Mouse (Mus musculus) heart, embryonic 13.5 days (tissue): Measurements from ENCODE around the gene Cyp11a1. TPM values are rescaled to one million over a fixed set of nuclear protein-coding genes. Genes with fewer than 3 reads are reported as not detected.

Experiments
- ATAC-seq: fragments of 200-750 bp; cut with Nextera tagmentation; 2 replicates; pipeline ENCODE4 v1.8.0; 2017; ENCODE audit warnings: moderate TSS enrichment; ENCODE audit not compliant: insufficient number of reproducible peaks, low FRiP score, low TSS enrichment; ENCODE audit errors: extremely low read depth
- H3K27ac ChIP-seq: fragments of 300-500 bp; sonication (generic); replicated peaks from 2 replicates; pipeline ENCODE4 v1.5.1; 2015; ENCODE audit warnings: moderate library complexity, mild to moderate bottlenecking, inconsistent platforms
- H3K27me3 ChIP-seq: fragments of 300-500 bp; sonication (generic); replicated peaks from 2 replicates; pipeline ENCODE4 v1.6.1; 2015; ENCODE audit warnings: mild to moderate bottlenecking, inconsistent platforms
- H3K36me3 ChIP-seq: fragments of 300-500 bp; sonication (generic); 2 replicates; pipeline ENCODE4 v1.6.1; 2015; ENCODE audit warnings: mild to moderate bottlenecking, inconsistent platforms
- H3K4me1 ChIP-seq: fragments of 300-500 bp; sonication (generic); 2 replicates; pipeline ENCODE4 v1.6.1; 2015; ENCODE audit warnings: inconsistent platforms
- H3K4me2 ChIP-seq: fragments of 300-500 bp; sonication (generic); 2 replicates; pipeline ENCODE4 v1.6.1; 2015; ENCODE audit warnings: inconsistent platforms, mild to moderate bottlenecking, moderate library complexity
- H3K4me3 ChIP-seq: fragments of 300-500 bp; sonication (generic); 2 replicates; pipeline ENCODE4 v1.5.1; 2015; ENCODE audit warnings: moderate library complexity, mild to moderate bottlenecking, inconsistent platforms
- H3K9ac ChIP-seq: fragments of 300-500 bp; sonication (generic); 2 replicates; pipeline ENCODE4 v1.6.1; 2015; ENCODE audit warnings: inconsistent platforms, mild to moderate bottlenecking, moderate library complexity
- H3K9me3 ChIP-seq: fragments of 300-500 bp; sonication (generic); 2 replicates; pipeline ENCODE4 v1.6.1; 2016; ENCODE audit warnings: inconsistent platforms
- WGBS: fragments of 180-500 bp; shearing (Covaris S2); methylation state at CpG from one replicate; pipeline ENCODE4 v1.1.7; 2015; ENCODE audit warnings: mixed read lengths; 5-methylcytosine and 5-hydroxymethylcytosine counted together
- polyA plus RNA-seq: library from polyadenylated mRNA; unstranded; fragments of >200 nt; fragmentation: Nextera tagmentation; extraction: Ambion mirVana; gene quantifications from 2 replicates; pipeline ENCODE4 v1.2.1, GENCODE M21; 2015

Cyp11a1 gene
- polyA plus RNA-seq, 1 experiment from 2014 or later: 0.23 TPM

DNA sequence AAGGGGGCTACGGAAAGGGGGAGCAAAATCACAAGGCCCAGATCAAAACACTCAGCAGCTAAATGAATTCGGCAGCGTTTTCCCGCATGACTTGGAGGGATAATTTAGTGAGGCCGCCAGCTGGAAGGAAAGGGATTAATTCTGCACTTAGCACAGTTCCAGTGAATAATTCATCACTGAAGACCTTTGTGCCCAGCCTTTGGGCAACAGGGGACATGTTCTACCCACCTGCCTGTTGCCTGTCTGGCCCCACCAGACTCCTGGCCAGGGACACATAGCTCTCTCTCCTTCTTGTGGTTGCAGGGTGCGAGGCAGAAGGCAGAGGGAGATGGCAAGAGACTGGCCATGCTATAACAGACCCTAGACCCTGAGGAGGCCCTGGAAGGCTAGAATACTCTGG lies 59.3 kb downstream of the Cyp11a1 start:
- Histone ChIP-seq H3K9ac (no peak overlapping the region), H3K4me1 (peaks cover 39% of the 10 kb centered on the region), H3K4me3 (no peak overlapping the region), H3K36me3 (no peaks in the 10 kb centered on the region), H3K27ac (no peak overlapping the region), H3K27me3 (peaks cover 78% of the 10 kb centered on the region), H3K4me2 (no peak overlapping the region), H3K9me3 (no peaks in the 10 kb centered on the region)
- ATAC-seq: no peak
- 60% methylated on average over 6 of the region's 6 CpGs for WGBS

DNA sequence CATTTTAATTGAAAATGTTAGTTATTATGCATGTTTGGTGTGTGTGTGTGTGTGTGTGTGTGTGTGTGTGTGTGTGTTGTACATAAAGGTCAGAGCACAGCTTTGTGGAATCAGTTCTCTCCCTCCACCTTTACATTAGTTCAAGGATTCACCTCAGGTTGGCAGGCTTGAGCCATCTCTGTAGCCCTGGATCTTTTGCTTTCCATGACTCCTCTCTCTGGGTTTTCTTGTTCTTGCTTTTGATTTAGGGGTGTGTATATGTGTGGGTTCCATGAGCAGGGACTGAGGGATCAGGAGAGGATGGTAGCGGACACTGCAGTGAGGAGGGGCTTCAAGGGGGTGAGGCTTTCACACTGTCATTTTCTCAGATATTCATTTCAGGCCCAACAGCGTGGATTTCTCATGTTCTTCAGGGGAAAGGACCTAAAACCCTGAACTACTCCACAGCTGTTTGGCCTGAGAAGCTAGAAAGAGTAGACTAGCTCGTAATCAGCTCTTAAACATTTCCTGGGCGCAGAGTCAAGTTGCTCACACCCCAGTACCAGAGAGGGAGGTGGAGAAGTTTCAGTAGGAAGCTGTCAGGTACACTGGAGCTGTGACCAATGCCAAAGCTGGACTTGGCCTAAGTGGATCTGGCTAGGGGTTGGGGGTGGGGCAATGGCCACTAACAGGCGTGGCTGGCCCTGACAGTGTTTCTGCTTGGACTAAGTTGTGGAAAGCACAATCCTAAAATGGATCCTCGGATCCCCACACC lies 59.9 kb downstream of the Cyp11a1 start:
- WGBS: 55% methylated on average over 6 of the region's 6 CpGs

DNA sequence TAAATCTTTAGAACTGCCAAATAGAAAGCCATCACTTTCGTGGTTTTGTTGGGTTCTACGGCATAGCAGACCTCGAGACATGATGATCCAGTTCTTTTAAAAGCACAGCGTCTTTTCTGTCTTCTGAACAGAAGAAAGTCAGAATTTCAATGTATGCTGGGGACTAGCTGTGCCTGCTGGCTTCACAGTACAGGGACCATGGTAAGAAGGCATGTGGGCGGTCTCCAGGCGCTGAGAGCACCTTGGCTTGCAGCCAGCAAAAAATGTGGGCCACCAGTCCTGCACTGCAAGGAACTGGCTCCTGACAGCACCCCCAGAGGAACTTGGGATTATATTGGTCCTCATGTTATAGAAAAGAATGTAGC lies 60.5 kb downstream of the Cyp11a1 start:
- 58% methylated on average over 6 of the region's 6 CpGs for WGBS
- Histone ChIP-seq H3K4me2 (no peak overlapping the region), H3K27me3 (peaks cover 79% of the 10 kb centered on the region), H3K27ac (no peak overlapping the region), H3K9ac (no peak overlapping the region), H3K4me3 (no peak overlapping the region), H3K9me3 (no peaks in the 10 kb centered on the region), H3K4me1 (peaks cover 34% of the 10 kb centered on the region), H3K36me3 (no peaks in the 10 kb centered on the region)
- ATAC-seq: no peak

More for the DNA sequence above, 59.9 kb downstream of the Cyp11a1 start:
- no peak overlapping the region for H3K4me3 ChIP-seq
- no peaks in the 10 kb centered on the region for H3K36me3 ChIP-seq
- no peaks in the 10 kb centered on the region for H3K9me3 ChIP-seq
- H3K4me1 ChIP-seq: peaks cover 37% of the 10 kb centered on the region
- no peak overlapping the region for H3K4me2 ChIP-seq
- no peak overlapping the region for H3K9ac ChIP-seq
- no peak for ATAC-seq
- H3K27ac ChIP-seq: no peak overlapping the region
- H3K27me3 ChIP-seq: peaks cover 79% of the 10 kb centered on the region

DNA sequence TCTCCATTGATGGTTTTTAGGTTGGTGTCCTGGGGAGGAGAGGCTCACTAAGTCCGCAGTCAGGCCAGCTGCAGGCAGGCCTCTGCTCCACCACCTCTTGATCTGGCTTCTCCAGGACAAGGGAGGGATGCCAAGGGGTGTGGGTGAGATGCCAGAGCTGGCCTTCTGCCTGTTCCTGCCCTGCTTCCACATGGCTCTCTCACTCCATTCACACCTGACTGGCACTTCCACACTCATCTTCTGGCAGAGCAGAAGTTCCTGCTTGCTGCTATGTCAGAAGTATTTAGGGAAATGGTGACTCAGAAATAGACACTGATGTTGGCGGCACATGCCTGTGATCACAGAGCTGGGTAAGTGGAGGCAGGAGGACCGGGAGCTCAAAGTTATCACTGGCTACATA lies 61.3 kb downstream of the Cyp11a1 start:
- WGBS: 71% methylated on average over 3 of the region's 3 CpGs
- Histone ChIP-seq H3K36me3 (no peaks in the 10 kb centered on the region), H3K4me2 (no peak overlapping the region), H3K4me1 (peaks cover 29% of the 10 kb centered on the region), H3K27me3 (peaks cover 81% of the 10 kb centered on the region), H3K27ac (no peak overlapping the region), H3K4me3 (no peak overlapping the region), H3K9ac (no peak overlapping the region), H3K9me3 (no peaks in the 10 kb centered on the region)
- ATAC-seq: no peak

DNA sequence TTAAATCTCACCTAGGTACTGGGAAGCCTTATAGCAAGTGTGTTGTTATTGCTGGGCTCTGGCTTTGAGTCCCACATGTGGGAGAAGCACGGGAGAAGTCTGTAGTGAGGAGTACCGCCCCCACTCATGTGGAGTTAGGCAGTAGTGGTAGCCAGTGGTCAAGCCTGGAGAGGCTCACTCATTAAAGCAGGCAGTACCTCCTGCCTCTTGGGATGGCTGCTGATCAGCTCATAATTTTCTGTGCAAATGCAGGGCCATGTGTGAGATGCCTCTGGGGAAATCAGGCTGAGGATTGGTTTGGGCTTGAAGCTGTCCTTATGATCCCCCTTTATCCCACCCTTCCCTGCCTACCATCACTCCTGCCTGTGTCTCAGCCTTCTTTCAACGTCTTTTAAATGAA lies 68.3 kb downstream of the Cyp11a1 start:
- no peak overlapping the region for H3K4me3 ChIP-seq
- H3K4me1 ChIP-seq: 0 out of 2 replicates have a peak, but pooled peaks cover 5% of the 10 kb centered on the region
- ATAC-seq: no peak
- H3K9me3 ChIP-seq: no peaks in the 10 kb centered on the region
- WGBS: 33% methylated on average over 3 of the region's 3 CpGs
- H3K4me2 ChIP-seq: no peak overlapping the region
- peaks cover 79% of the 10 kb centered on the region for H3K27me3 ChIP-seq
- no peak overlapping the region for H3K9ac ChIP-seq
- no peak overlapping the region for H3K27ac ChIP-seq
- no peaks in the 10 kb centered on the region for H3K36me3 ChIP-seq

Other genes with a start within 250 kb of the Cyp11a1 start
- 56.1 and 57.1 TPM in 2 replicates for gene Clk3, start 240.6 kb upstream of the Cyp11a1 start, polyA plus RNA-seq
- gene Arid3b, start 169.6 kb upstream of the Cyp11a1 start, polyA plus RNA-seq: 11.3 and 12.3 TPM in 2 replicates
- gene Ubl7, start 95.4 kb upstream of the Cyp11a1 start, polyA plus RNA-seq: 104 and 106 TPM in 2 replicates
- gene Sema7a, start 66.3 kb upstream of the Cyp11a1 start, polyA plus RNA-seq: 0.13 and 0.38 TPM in 2 replicates
- 0.78 and 1.8 TPM in 2 replicates for gene Stra6, start 57.4 kb downstream of the Cyp11a1 start, polyA plus RNA-seq
- gene Ccdc33, start 112.4 kb downstream of the Cyp11a1 start, polyA plus RNA-seq: 0.05 and 0.07 TPM in 2 replicates
- gene Islr, start 197.9 kb downstream of the Cyp11a1 start, polyA plus RNA-seq: 18.6 and 23.3 TPM in 2 replicates
- 0.05 and 0.17 TPM in 2 replicates for gene Islr2, start 197.9 kb downstream of the Cyp11a1 start, polyA plus RNA-seq
- 11.9 and 12.9 TPM in 2 replicates for gene Pml, start 243.4 kb downstream of the Cyp11a1 start, polyA plus RNA-seq
- gene Stoml1, start 246.8 kb downstream of the Cyp11a1 start, polyA plus RNA-seq: 25.0 and 25.6 TPM in 2 replicates